Mouse (Mus musculus) kidney, adult 2 months (tissue): ENCODE measurements around the gene 1600014C10Rik. TPM values are rescaled to one million over a fixed set of nuclear protein-coding genes. Genes with fewer than 3 reads are reported as not detected.

Source experiments
- DNase-seq: peaks from one replicate; pipeline ENCODE4 v3.0.0; 2021
- H3K27ac ChIP-seq: fragments of 200-500 bp; 2 replicates; pipeline ENCODE4 v1.5.1; 2012; ENCODE audit warnings: low read depth, low read length, control low read depth, inconsistent platforms; ENCODE audit not compliant: insufficient read depth
- H3K27me3 ChIP-seq: fragments of 200-500 bp; replicated peaks from 2 replicates; pipeline ENCODE4 v1.6.1; 2012; ENCODE audit warnings: mild to moderate bottlenecking, moderate library complexity, low read length, inconsistent platforms; ENCODE audit not compliant: control insufficient read depth, insufficient read depth
- H3K36me3 ChIP-seq: fragments of 200-500 bp; 2 replicates; pipeline ENCODE4 v1.6.1; 2012; ENCODE audit warnings: mild to moderate bottlenecking, moderate library complexity, low read length, inconsistent platforms; ENCODE audit not compliant: control insufficient read depth, insufficient read depth
- H3K4me1 ChIP-seq: fragments of 200-500 bp; 2 replicates; pipeline ENCODE4 v1.6.1; 2011; ENCODE audit warnings: low read length; ENCODE audit not compliant: control insufficient read depth, insufficient read depth
- H3K4me3 ChIP-seq: fragments of 200-500 bp; 2 replicates; pipeline ENCODE4 v1.5.1; 2011; ENCODE audit warnings: mild to moderate bottlenecking, low read depth, low read length, control low read depth; ENCODE audit not compliant: insufficient read depth
- CTCF ChIP-seq: fragments of 200-500 bp; conservative IDR thresholded peaks from 2 replicates; pipeline ENCODE4 v1.5.1; 2011; ENCODE audit warnings: low read depth, mild to moderate bottlenecking, control low read depth, low read length, moderate library complexity, mixed read lengths; ENCODE audit not compliant: insufficient read depth, insufficient read length
- POLR2A ChIP-seq: fragments of 200-500 bp; IDR thresholded peaks from one replicate; pipeline ENCODE4 v1.6.1; 2011; ENCODE audit warnings: low read depth, low read length, control low read depth
- WGBS: fragments of 180-500 bp; shearing (Covaris S2); methylation state at CpG from one replicate; pipeline ENCODE4 v1.1.7; 2018; 5-methylcytosine and 5-hydroxymethylcytosine counted together
- polyA plus RNA-seq: library from polyadenylated mRNA; depleted of rRNA; stranded (reverse); fragments of >200 nt; gene quantifications from 2 replicates; pipeline ENCODE4 v1.2.3, GENCODE M21; 2012

1600014C10Rik gene
- polyA plus RNA-seq, 1 experiment = 39.7 TPM

DNA sequence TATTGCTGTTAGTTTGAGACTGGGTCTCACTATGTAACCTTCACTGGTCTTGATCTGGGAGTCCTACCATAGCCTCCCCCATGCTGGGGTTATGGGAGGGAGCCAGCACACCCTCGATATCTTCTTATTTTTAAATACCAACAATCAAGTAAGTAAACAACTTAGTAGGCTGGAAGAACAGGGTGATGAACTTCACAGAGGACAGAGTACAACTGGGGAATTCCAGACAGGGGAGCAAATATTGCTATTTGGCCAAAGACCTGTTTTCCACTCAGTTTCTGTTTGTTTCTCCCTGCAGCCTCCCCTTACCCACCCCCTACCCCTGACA is 1.4 kb downstream of the 1600014C10Rik start:
- peak overlapping the region; percentile 74; the same call in 1 of the 2 replicates for H3K27ac ChIP-seq
- H3K4me3 ChIP-seq = peak overlapping the region; percentile 57; the same call in 1 of the 2 replicates
- no peaks in the 10 kb centered on the region for H3K36me3 ChIP-seq
- H3K27me3 ChIP-seq = no peaks in the 10 kb centered on the region
- H3K4me1 ChIP-seq = peaks cover 2% of the 10 kb centered on the region; the same call in 1 of the 2 replicates
- no peak for TF ChIP-seq CTCF
- no peak for TF ChIP-seq POLR2A
- peak; percentile 44 for DNase-seq
- 6% methylated on average over 1 of the region's 1 CpGs for WGBS

DNA sequence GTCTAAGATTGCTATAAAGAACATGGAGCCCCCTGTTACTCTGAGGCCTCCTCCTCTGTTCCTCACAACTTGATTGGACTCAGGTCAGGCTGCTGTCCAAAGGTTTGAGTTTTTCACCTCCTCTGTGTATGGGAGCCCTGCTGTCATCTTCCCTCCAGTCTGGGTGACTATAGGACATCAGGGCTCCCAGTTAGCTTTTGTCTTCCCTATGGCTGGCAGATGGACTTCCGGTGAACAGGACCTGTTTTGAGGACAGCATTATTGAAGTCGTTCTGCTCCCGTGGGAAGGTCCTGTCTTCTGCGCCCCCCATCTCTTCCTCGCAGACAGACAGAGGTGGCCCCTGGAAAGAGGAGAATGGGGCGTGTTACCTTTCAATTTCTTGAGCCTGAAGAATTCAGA is 1.8 kb downstream of the 1600014C10Rik start:
- Histone ChIP-seq H3K27ac (0 out of 2 replicates have a peak overlapping the region, but pooled peaks have one; percentile 18), H3K27me3 (no peaks in the 10 kb centered on the region), H3K36me3 (no peaks in the 10 kb centered on the region), H3K4me1 (peaks cover 2% of the 10 kb centered on the region; the same call in 1 of the 2 replicates), H3K4me3 (no peak overlapping the region)
- no peak for TF ChIP-seq POLR2A
- TF ChIP-seq CTCF = no peak
- 79% methylated on average over 6 of the region's 6 CpGs for WGBS
- DNase-seq = peak; percentile 24

DNA sequence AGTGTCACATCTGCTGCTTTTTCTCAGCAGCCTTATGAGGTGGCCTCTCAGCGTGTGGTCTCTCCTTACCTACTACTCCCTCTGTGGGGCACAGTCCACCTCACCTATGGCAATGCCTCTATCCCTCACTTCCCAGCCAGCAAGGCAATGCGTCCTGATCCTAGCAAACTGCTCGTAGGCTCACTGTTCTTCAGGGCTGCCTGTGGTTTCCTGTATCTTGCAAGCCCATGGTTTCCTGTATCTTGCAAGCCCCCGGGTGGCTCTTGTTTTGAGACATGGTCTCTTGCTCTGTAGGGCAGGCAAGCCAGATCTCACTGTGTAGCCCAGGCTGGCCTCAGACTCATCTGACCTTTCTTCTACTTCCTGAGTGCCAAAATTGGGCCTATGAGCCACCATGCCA is 3.8 kb downstream of the 1600014C10Rik start:
- H3K4me3 ChIP-seq = no peak overlapping the region
- H3K36me3 ChIP-seq = no peaks in the 10 kb centered on the region
- TF ChIP-seq CTCF (no peak), POLR2A (no peak)
- no peak overlapping the region for H3K27ac ChIP-seq
- peaks cover 2% of the 10 kb centered on the region; the same call in 1 of the 2 replicates for H3K4me1 ChIP-seq
- H3K27me3 ChIP-seq = no peaks in the 10 kb centered on the region
- 68% methylated on average over 4 of the region's 4 CpGs for WGBS
- DNase-seq = no peak

DNA sequence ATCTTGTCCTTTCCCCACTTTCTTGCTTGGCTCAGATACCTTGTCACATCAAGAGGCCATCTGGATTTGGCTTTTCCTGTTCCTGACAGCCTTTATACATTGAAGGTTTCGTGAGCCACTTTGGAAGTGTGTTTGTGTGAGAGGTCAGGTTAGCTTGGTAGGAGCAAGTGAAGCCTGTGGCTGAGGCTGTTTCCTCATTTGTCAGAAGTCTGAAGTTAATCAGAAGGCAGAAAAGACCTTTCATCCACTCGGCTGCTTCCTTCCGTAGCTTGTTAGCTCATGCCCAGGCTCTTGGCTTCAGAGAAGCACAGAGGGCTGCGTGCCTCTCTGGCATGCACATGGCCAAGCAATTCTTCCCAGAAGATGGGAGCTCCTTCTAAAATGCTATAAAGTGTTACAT is 4.8 kb downstream of the 1600014C10Rik start:
- no peak overlapping the region for H3K27ac ChIP-seq
- H3K4me3 ChIP-seq = no peak overlapping the region
- peaks cover 2% of the 10 kb centered on the region; the same call in 1 of the 2 replicates for H3K4me1 ChIP-seq
- DNase-seq = peak; percentile 56
- no peaks in the 10 kb centered on the region for H3K36me3 ChIP-seq
- no peaks in the 10 kb centered on the region for H3K27me3 ChIP-seq
- TF ChIP-seq POLR2A = no peak
- no peak for TF ChIP-seq CTCF
- WGBS = 78% methylated on average over 4 of the region's 4 CpGs

DNA sequence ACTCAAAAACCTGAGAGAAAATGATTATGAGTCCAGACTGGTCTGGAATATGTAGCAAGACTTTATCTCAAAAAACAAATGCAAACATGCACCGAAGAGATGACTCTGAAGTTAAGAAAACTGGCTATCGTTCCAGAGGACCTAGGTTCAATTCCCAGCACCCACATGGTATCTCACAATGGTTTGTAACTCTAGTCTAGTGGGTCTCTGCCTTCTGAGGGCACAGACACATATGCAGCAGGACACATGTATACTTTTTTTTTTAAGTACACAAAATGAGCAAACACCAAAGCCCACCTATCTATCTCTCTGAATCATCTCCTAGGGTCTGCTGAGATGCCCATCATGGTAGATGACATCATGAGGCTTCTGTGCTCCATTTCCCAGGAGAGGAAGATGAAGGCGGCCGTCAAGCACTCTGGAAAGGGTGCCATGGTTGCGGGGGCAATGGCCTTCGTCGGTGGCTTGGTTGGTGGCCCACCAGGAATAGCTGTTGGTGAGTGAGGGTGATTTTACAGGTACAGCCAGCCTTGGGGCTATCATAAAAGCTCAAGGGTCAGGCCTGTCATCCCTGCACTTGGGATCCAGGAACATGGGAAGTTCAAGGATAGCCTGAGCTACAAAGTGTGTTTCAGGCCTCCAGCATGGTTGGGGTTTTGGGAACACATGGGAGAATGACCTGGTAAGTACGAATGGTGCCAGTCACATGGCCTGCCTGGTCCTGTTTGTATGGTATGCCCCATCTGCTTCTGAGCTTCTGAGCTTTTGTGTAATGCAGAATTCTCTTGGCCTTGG is 5.5 kb downstream of the 1600014C10Rik start:
- 91% methylated on average over 8 of the region's 8 CpGs for WGBS
- no peak for TF ChIP-seq POLR2A
- TF ChIP-seq CTCF = no peak
- Histone ChIP-seq H3K27me3 (no peaks in the 10 kb centered on the region), H3K4me3 (no peak overlapping the region), H3K4me1 (0 out of 2 replicates have a peak, but pooled peaks cover 2% of the 10 kb centered on the region), H3K27ac (no peak overlapping the region), H3K36me3 (no peaks in the 10 kb centered on the region)
- DNase-seq = no peak

DNA sequence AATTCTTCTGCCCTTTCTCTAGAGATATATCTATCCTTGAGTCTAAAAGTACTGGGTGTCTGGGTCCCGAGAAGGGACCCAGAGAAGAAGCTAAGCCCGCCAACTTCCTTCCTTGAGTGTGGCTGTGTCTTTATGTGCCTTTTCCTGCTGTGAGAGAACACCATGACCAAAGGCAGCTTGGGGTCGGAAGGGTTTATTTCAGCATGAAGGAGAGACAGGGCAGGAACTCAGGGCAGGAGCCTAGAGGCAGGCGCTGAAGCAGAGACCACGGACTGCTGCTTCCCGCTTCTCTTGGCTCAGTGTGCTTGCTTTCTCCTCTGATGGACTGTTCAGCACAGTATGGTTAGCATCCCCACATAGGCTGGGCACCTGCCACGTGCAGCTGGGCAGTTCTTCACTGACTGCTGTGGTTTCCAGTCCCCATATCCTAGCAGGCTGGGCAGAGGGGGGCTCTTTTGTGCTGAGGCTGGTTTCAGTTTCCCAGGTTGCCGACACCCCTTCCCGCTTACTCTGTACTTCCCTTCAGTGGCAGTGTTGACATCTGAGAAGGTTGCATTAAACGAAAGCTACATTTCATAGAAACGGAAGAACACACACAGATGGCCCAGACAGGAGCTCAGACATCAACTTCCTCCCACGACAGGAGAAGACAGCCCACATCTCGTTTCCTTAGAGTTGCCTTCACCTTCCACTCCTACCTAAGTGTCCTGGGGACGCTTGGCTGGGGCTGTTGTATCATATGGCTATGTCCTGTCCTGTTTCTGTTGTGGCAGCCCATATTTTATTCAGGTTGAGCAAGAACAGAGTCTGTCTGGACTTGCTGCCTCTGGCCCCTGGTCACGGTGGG is 6.3 kb downstream of the 1600014C10Rik start:
- no peak overlapping the region for H3K27ac ChIP-seq
- H3K4me3 ChIP-seq = no peak overlapping the region

More for the DNA sequence above, 6.3 kb downstream of the 1600014C10Rik start:
- DNase-seq = peak; percentile 44
- no peak for TF ChIP-seq POLR2A
- no peaks in the 10 kb centered on the region for H3K36me3 ChIP-seq
- H3K27me3 ChIP-seq = no peaks in the 10 kb centered on the region
- 47% methylated on average over 15 of the region's 15 CpGs for WGBS
- 0 out of 2 replicates have a peak, but pooled peaks cover 2% of the 10 kb centered on the region for H3K4me1 ChIP-seq
